Mouse (Mus musculus) kidney, adult 9 months (tissue): ENCODE measurements at regions not wholly inside any gene's neighbourhood (a gene's known extent, or its start where the extent isn't known, plus 50 kb on each side); places are given as distances from the start of the nearest gene placed in this dataset.
A peak's percentile ranks its signal among the peaks of the same experiment; 100 is the strongest.

Experiments
- DNase-seq: peaks from one replicate; pipeline ENCODE4 v3.0.0; 2022

DNA sequence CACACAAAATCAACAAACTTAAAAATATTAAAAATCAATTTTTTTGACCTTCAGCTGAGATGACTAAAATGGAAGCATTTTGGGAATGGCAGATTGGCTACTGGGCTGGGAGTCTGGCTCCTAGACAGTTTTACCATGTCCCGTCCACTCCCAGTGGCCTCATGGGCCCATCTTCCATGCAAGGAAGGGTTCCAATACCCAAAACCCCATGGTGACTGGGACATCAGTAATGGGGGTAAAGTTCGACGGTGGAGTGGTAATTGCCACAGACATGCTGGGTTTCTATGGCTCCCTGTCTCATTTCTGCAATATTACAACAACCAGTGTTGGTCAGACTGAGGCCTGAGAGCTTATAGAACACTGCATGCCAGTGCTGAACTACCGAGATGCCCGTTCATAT, 82.2 kb downstream of the Il20rb start:
- no peak for DNase-seq

DNA sequence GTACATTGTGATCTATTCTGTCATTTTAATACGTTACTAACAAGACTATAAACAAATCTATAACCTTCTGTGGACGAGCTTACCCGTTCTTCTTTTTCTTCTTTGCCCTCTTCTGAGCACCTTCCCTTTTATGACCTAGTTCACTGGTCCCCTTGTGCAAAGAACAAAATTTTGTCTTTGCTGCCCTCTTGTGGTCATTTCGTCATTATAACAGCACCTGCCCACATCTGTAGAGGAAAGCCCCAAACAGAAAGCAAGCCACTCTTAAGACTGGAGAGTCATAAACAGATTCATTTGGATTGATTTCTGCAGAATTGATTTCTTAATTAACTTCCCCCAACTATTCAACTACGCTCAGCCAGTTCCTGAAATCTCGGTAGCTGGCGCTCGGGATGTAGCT, 86.2 kb downstream of the Il20rb start:
- peak; percentile 62 for DNase-seq

DNA sequence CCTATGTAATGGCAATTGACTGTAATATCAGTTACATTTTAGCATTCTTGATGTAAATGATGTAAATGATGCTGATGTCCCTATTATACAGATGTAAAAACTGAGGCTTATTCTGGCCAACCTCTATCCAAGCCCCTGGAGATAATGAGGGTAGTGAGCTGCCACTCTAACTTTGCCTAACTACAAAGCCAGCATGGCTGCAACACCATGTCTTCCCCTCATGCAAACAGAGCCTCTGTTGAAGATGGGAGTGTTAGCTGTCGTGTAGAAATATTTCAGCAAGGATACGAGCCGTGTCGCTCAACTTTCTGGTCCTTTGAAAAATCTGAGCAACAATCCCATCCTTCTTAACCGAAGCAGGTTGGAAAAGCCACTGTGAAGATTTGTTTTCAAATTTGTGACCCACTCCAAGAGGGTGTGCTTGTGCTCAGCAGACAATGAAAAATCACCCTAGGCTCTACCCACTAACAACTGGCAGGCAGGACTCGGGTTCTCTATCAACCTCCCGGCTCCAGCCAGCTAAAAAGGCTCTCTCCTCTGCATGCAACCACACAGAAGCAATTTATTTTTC, 90.2 kb downstream of the Il20rb start:
- no peak for DNase-seq

DNA sequence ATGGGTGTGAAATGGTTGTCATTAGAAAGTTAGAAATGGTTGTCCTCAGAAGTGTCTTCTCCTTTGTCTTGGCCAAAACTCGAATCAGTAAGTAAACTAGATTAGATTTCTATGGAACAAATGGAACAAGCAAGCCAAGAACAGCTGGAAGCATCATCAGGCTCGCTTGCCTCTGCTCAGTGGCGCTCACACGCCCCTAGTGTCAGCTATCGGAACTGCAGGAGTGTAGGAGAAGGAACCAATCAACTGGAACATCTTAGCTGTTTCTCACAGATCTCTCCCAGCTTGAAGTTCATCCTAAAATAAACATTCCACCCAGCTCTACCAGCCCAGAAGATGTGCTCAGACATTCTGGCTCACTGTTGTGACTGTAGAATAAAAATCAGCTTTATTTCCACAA, 90.9 kb downstream of the Il20rb start:
- peak; percentile 78 for DNase-seq

DNA sequence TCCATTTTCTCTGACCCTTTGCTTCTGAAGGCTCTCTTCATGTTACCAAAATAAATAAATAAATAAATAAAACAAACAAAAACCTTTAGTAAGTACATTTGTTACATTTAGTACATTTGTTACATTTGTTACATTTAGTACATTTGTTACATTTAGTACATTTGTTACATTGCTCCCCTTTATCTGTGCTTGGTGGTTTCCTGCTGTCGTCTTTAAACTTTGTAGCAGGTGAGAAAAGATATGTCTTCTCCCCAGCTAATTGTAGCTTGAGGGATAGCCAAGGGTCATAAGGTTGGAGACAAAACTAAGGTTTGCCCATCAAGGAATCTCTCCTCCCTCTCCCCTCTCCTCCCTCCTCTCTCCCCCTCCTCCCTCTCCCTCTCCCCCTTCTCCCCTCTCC, 92.0 kb downstream of the Il20rb start:
- DNase-seq, result no peak

DNA sequence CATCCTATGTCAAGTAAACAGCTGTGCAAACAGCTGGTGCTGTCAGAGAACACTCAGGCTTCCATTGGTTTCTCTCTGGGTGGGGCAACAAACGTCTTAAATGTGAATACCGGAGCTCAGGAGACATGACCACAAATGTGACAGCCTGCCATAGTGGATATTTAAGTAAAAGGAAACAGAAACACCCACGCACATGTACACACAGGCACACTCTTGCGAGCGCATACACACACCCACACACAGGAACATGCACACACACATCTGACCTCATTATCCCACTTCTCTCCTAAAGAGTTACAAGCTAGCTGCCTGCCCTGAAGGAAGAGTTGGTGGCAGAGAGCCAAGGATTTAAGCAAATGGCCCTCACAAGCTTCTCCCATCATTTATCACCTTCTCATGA, 92.4 kb downstream of the Il20rb start:
- DNase-seq, result no peak

DNA sequence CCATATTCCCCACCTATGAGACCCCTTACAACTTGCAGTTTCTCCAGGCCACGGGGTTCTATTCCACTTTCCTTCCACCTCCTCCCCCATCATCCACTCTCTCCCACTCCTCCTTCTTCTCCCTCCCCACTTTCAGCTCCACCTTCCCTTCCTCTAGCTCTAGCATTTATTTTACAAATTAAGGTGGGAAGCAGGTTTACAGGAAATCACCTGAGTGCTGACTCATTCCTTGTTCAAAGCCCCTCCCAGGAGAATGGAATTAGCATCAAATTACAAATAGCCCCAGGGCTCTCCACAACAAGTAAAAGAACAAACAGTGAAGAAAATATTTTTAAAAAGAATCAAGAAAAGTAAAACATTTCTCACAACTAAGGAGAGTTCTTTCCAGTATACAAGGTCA, 94.3 kb downstream of the Il20rb start:
- no peak for DNase-seq

DNA sequence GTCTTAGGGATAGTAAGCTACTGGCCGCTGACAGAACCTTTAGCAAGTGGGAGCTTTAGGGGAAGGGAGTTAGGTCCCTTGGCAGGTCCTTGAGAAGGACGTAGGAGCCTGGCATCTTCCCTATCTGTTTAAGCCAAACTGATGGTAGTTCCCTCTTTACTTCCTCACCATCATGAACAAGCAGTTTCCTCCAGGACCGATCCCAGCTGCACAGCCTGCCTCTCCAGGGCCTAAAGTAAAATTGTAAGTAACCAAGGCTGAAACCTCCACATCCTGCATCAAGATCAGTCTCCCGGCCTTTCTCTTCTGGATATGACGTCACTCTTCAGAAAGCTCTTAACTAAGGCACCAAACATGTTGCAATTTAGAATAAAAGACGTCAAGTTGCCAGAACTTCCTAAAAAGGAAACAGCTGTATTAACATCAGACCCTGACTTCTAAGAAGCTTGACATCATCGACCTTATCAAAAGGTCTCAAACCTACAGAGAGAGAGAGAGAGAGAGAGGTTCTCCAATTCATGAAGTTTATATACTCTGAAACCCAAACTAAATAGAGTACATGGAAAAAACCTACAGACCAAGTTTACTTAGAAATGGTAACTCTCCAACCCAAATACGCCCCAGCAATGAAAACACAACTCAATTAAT, 94.9 kb downstream of the Il20rb start:
- DNase-seq, result no peak

DNA sequence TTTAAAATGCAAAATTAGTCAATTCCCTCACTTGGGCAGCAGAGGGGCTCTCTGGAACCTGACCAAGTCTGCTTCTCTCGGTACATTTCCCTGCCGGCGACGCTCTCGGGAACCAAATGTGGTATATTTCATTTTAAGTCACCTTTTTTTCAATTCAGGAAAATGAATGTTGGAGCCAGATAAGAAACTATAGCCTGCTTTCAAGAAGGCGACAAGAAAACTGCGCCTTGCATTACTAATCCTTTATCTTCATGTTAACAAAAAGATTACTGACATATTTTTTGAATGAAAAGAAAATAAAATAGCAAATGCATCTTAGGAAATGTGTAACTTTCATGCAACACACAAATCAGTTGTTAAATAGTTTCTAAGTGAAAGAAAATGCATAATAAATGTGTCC, 98.2 kb downstream of the Il20rb start:
- DNase-seq, result no peak

DNA sequence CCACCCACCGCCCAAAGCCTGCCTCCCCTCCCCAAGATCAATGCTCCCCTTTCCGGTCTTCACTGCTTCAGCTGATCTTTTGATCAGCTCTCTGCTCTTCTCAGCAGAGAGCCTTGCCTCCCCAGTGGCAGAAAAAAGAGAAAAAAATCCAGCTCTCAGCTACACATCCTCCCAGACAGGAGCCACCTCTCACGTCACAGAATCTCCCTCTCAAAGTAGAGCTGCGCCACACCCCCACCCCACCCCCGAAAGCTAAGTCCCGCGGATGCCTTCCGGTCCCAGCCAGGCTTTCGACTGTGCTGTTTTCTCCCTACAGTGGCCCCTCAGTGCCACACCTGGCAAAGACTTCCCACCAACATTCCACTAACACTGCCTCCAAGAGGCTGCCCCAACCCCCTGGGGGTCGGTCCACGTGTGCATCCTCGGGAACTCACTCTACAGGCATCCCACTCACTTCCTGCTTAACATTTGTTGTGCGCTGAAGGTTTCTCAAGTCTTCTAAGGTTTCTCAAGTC, 99.4 kb downstream of the Il20rb start:
- no peak for DNase-seq

DNA sequence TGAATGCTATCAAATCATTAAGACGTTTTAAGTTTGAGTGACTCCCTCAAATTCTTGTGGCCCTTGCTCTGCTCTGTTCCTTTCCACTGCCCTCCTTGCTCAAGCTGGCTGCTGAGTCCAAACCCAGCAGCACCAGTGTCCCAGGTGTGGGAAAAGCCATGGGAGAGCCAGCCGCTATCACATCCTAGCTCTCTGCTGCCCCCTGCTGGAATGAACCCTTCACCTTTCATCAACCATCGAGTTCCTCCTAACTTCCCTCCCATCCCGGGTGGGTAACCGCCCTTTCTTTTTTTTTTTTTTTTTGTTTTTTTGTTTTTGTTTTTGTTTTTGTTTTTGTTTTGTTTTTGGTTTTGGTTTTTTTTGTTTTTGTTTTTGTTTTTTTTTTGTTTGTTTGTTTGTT, 104.1 kb downstream of the Il20rb start:
- peak; percentile 70 for DNase-seq

DNA sequence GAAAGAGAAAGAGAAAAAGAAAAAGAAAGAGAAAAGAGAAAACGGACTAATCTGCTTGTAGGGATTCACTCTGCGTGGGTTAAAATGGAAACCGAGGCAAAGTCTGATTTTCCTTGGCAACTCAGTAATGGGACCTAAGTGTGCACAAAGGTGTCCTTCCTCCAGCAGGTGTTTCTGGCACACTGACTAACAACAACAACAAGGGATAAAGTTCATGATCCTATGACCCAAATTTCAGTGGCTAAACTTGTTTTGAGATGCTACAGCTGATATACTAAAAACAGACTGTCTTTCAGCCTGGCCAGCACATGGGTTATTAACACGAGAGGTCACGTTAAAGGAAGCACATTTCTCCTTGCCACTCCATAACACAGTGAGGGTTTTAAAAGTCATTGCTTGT, 116.7 kb downstream of the Il20rb start:
- no peak for DNase-seq

DNA sequence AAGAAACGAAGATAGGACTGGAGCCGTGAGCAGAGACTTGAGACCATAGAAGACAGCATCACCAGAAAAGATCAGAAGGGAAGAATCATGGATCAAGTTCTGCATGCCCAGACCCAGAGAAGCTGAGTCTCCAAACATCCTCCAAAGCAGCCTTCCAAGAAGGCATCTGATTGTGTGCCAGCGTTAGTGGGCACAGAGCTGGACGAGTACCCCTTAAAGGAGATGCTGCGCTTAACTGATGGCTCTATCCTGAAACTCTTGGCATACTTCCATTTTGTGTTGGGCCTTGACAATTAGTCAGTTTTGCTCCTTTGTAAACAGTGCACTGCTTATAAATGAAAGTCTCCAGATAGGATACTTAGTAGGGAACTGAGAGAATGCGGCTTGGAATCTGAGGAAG, 119.8 kb downstream of the Il20rb start:
- no peak for DNase-seq

DNA sequence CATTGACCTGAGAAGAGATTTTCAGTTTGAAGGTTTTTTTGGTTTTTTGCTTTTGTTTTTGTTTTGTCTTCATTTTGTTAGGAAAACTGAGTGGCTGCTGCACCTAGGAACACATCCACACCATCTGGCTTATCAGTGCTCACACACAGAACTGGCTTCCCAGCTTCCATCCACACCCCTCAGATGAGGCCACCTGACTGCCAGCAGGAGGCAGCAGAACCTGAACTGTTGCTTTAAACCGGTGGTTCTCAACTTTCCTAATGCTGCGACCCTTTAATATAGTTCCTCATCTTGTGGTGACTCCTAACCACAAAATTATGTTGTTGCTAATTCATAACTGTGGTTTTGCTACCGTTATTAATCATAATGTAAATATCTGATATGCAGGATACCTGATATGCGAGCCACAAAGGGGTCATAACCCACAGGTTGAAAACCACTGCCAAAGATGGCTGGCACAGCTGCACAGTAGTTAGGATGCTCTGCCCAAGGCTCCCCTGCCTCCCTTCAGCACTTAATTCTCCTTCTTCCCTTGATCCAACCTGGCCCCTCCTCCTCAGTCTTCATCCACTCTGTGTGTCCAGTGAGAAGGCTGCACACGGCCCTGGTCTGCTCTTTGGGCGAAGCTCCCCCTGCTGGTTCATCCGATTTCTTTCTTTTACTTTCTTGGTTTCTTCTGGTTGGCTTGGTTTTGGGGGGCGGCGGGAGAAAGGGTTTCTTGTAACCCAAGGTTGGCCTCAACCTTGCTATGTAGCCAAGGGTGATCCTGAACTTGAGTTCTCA, 126.5 kb downstream of the Il20rb start:
- DNase-seq, result peak; percentile 28

DNA sequence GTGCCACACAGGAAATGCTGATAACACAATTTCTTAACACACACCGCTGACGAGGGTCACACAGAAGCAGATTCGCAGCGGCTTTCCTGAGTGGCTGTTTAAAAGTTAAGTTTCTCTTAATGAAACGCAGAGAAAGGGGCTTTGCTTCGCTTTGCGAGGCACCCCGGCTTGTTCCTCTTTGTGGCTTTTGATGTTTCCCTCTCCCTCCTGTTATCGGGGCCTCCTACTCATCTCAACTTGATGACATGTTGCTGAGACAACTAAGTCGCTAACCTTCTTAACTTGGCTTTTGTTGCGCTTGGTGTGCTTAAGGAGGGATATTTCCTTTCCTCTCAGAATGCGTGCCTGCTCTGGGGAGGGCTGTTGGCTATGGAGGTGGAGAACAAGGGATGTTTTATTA, 129.0 kb downstream of the Il20rb start:
- DNase-seq, result no peak

DNA sequence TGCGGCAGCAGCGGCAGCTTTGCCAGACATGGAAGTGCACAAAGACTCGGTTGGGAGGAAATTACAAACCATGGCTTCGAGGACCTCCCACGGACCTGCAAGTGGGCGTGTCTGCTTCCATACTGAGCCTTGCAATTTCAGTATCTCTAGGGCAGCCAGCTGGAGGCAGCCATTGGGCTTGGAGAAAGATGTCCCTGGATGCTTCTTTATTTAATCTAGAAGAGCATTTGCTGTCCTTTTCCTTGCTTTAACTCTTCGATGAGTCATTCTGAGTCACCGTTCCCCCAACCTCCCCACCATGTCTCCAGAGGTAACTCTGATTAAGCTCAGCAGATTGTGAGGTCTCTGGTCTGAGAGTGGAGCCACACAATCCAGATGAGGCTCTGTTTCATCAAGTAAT, 145.8 kb downstream of the Il20rb start:
- DNase-seq, result no peak

DNA sequence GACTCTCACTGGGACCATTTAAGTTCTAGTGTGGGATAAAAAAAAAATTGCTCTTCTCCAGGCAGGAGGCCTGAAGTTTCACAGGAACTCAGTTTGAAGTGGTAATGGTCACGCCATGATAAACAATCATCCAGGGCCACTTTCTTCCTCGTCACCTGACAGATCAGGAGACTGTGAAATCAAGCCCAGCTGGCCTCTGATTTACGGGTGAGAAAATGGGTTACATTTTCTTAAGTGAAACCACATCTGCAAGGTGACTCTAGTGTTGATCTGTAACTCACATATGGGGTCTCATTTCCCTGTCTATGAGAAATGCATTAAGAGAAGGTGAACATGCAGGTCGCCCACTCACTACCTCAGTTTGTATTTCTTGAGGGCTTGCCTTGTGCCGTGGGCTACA, 178.8 kb downstream of the Il20rb start:
- DNase-seq, result no peak

DNA sequence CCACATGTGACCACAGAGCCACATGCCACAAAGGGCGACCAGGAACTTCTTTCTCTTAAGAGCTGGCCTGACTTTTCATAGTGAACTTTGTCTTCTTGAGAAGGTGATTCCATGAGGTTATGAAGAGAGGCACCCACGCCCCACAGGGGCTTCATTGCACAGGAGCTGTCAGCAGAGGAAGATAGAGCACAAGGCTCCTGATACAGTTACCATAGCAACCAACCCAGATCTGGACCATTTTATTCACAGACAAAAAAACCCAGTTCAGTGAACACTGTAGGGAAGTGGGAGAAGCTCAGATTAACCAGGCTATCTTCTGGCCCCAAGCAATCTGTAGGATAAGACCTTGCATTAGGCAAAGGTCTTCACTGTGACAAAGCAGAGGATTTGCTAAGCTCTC, 179.2 kb downstream of the Il20rb start:
- no peak for DNase-seq

DNA sequence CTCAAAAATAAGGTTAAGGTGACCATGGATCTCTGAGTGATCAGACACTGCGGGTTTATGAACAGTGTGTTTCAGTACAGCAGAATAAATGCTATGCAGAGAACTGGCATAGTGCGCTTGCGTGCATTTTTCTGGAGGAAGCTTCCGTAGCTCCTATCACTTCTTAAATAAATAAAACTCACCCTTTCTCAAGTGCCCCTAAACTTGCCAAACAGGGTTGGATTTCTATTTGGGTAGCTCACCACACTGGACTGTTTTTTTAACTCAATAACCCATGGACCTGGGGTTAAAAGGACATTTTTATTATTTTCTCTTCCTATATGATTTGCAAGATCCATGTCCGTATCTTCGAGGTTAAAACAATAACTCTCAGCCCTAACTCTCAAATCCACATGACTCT, 182.8 kb downstream of the Il20rb start:
- no peak for DNase-seq

DNA sequence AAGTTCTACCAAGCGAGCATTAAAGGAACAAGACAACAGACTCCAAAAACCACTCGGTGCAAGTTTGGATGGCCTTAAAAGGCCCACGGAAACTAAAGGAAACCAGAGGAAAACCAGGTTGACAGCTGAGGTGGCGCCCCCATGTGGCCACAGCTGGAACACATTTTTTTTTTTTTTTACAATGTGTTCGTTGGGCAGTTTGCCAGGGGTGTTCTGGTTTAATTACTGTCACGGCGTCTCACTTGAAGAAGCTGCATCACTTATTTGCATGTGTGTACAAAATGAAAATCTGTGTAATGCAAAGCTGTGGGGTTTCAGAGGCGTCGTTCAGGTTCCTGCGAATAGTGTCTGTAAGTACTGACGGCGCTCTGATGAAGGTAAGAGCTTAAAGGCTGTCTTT, 185.0 kb downstream of the Il20rb start:
- no peak for DNase-seq

DNA sequence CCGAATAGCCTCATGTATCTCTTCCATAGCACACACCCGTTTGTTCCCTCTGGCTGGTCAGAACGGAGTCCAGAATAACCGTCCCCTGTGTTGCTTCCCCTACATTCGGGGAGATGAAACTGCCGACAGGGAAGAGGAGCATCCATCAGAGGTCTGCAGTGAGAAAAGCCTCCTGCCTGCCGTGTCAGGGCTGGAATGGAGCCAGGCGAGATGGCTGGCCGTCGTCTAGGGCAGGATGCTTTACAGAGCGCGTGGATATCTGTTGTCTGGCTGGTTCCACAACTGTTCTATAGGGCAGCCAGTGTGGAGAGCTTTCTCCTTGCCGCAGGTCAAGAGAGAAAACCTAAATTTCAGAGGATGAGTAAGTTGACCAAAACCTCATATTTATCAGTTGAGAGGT, 209.2 kb downstream of the Il20rb start:
- no peak for DNase-seq

DNA sequence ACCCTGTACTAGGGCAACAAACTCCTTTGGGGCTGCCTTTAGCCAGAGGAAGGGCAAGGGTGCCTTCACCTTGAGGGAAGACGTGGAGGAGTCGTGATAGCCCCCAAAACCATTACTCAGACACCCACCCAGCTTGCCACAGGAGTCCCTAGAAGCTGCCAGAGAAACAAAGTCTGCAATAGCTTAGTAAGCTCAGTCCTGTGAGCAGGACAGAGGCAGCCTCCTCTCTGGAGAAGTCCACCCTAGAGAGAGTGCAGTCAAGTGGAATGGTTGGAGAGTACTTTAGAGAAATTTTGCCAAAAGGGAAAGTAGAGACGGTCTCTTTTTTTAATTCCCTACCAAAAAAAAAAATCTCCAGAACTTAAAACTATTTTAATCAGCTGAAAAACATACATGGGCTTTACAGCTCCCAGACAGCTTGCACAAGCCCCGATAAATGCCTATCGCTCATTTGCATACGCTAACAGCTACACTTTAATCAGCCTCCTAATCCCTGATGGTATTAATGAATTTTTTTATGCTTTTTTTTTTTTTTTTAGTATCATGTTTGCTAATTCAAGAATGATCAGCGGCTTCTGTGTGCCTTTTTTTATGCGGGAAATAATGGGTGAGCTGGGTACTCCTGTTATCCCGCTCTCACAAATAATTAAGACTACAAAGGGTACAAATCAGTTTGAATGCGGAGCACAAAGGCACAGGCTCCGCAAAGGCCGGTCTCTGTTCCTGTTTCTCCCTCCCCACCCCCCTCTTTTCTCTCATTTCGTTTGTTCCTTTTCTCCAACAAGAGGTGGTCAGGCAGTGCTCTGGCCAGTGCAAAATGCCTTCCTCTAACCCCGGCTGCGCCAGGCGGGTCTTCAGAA, 219.8 kb downstream of the Il20rb start:
- DNase-seq, result no peak

DNA sequence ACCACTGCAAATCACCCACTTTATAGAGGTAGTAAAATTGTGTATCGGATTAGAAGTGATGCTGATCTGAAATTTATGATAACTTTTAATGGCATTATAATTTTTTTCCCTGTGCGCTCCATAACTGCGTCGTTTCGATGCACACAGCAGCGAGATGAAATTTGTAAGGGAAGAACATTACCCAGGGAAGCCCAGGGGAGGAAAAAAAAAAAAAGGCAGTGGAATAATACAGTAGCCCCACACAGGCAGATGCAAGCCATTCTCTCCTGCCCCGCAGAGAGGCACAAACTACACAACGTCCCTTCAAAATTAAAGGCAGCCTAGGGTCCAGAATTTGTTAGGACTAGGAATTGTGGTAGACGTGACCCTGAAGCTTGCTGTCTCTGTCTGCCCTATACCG, 234.2 kb downstream of the Il20rb start:
- DNase-seq, result no peak
